Mouse (Mus musculus) thymus, postnatal 25 days (tissue): Measurements from ENCODE around the gene Cox4i2.

Experiments
- DNase-seq: peaks from one replicate; pipeline ENCODE4 v3.0.0; 2022

Cox4i2 gene

GRCm38 (mm10) chr2:152736090-152736601, 17.8 kb upstream of the Cox4i2 start, which contains the start of gene Id1:
Id1 (plus strand) TSS chr2:152736251.
- DNase-seq = peak; percentile 74

- DNase-seq = no peak
Measured at GRCm38 (mm10) chr2:152736748-152737147, 17.2 kb upstream of the Cox4i2 start.

GRCm38 (mm10) chr2:152737306-152738221, 16.4 kb upstream of the Cox4i2 start:
- DNase-seq = no peak

GRCm38 (mm10) chr2:152738341-152738740, 15.6 kb upstream of the Cox4i2 start:
- DNase-seq = no peak

- peak; percentile 50 for DNase-seq
Measured at GRCm38 (mm10) chr2:152739031-152739841, 14.7 kb upstream of the Cox4i2 start.

- no peak for DNase-seq
Measured at GRCm38 (mm10) chr2:152739842-152740260, 14.1 kb upstream of the Cox4i2 start.

GRCm38 (mm10) chr2:152740490-152740889, 13.5 kb upstream of the Cox4i2 start:
- no peak for DNase-seq

- peak; percentile 21 for DNase-seq
Measured at GRCm38 (mm10) chr2:152741153-152742041, 12.6 kb upstream of the Cox4i2 start.

GRCm38 (mm10) chr2:152742435-152742834, 11.5 kb upstream of the Cox4i2 start:
- peak; percentile 68 for DNase-seq

GRCm38 (mm10) chr2:152756474-152757393, 2.8 kb downstream of the Cox4i2 start:
- no peak for DNase-seq

- DNase-seq = no peak
Measured at GRCm38 (mm10) chr2:152757478-152757877, 3.5 kb downstream of the Cox4i2 start.

- DNase-seq = no peak
Measured at GRCm38 (mm10) chr2:152758351-152758750, 4.4 kb downstream of the Cox4i2 start.

- DNase-seq = no peak
Measured at GRCm38 (mm10) chr2:152763310-152763709, 9.3 kb downstream of the Cox4i2 start.

- DNase-seq = no peak
Measured at GRCm38 (mm10) chr2:152764172-152765044, 10.4 kb downstream of the Cox4i2 start.

GRCm38 (mm10) chr2:152765045-152765674, 11.2 kb downstream of the Cox4i2 start:
- DNase-seq = no peak

- DNase-seq = peak; percentile 95
Measured at GRCm38 (mm10) chr2:152766387-152767123, 12.6 kb downstream of the Cox4i2 start.

GRCm38 (mm10) chr2:152767618-152768271, 13.8 kb downstream of the Cox4i2 start:
- DNase-seq = peak; percentile 76

- no peak for DNase-seq
Measured at GRCm38 (mm10) chr2:152769677-152770076, 15.7 kb downstream of the Cox4i2 start.
